Mouse (Mus musculus) heart, postnatal 0 days (tissue): Measurements from ENCODE around the gene Arl6ip1. TPM values are rescaled to one million over a fixed set of nuclear protein-coding genes. Genes with fewer than 3 reads are reported as not detected.

ENCODE experiments used
- ATAC-seq: fragments of 200-750 bp; cut with Nextera tagmentation; 2 replicates; pipeline ENCODE4 v1.8.0; 2017; ENCODE audit warnings: low read depth, moderate number of reproducible peaks, moderate library complexity; ENCODE audit not compliant: insufficient read depth
- DNase-seq: peaks from one replicate; pipeline ENCODE4 v3.0.0-alpha.2; 2016; ENCODE audit warnings: low spot score
- H3K27ac ChIP-seq: fragments of 300-500 bp; sonication (generic); 2 replicates; pipeline ENCODE4 v1.5.1; 2014; ENCODE audit warnings: low read depth, mild to moderate bottlenecking
- H3K27me3 ChIP-seq: fragments of 300-500 bp; sonication (generic); 2 replicates; pipeline ENCODE4 v1.6.1; 2014; ENCODE audit warnings: low read length, mixed read lengths; ENCODE audit not compliant: control insufficient read depth, insufficient read depth
- H3K36me3 ChIP-seq: fragments of 300-500 bp; sonication (generic); replicated peaks from 2 replicates; pipeline ENCODE4 v1.6.1; 2014; ENCODE audit warnings: low read length, mixed read lengths; ENCODE audit not compliant: control insufficient read depth, insufficient read depth
- H3K4me1 ChIP-seq: fragments of 300-500 bp; sonication (generic); 2 replicates; pipeline ENCODE4 v1.6.1; 2014; ENCODE audit warnings: antibody characterized with exemption; ENCODE audit not compliant: control insufficient read depth, insufficient read depth
- H3K4me2 ChIP-seq: fragments of 300-500 bp; sonication (generic); 2 replicates; pipeline ENCODE4 v1.6.1; 2014; ENCODE audit warnings: low read depth, mild to moderate bottlenecking, low read length, moderate library complexity
- H3K4me3 ChIP-seq: fragments of 300-500 bp; sonication (generic); 2 replicates; pipeline ENCODE4 v1.5.1; 2014; ENCODE audit warnings: low read depth, low read length
- H3K9ac ChIP-seq: fragments of 300-500 bp; sonication (generic); replicated peaks from 2 replicates; pipeline ENCODE4 v1.6.1; 2014; ENCODE audit warnings: low read depth, low read length, mixed read lengths
- H3K9me3 ChIP-seq: fragments of 300-500 bp; sonication (generic); replicated peaks from 2 replicates; pipeline ENCODE4 v1.6.1; 2016; ENCODE audit warnings: low read length; ENCODE audit not compliant: control insufficient read depth
- CTCF ChIP-seq: IDR thresholded peaks from 2 replicates; pipeline ENCODE4 v1.5.1; 2016; ENCODE audit warnings: antibody characterized with exemption, control low read depth, low read depth
- EP300 ChIP-seq: IDR thresholded peaks from 2 replicates; pipeline ENCODE4 v1.6.1; 2016; ENCODE audit warnings: antibody characterized with exemption, low read depth
- WGBS: fragments of 180-500 bp; shearing (Covaris S2); extraction: QIAGEN DNeasy Blood & Tissue Kit; methylation state at CpG from one replicate; pipeline ENCODE4 v1.1.7; 2014; 5-methylcytosine and 5-hydroxymethylcytosine counted together
- polyA plus RNA-seq: library from polyadenylated mRNA; unstranded; fragments of >200 nt; fragmentation: Nextera tagmentation; extraction: Ambion mirVana; gene quantifications from 2 replicates; pipeline ENCODE4 v1.2.1, GENCODE M21; 2015
- total RNA-seq: library from RNA; depleted of rRNA; stranded (reverse); fragments of >200 nt; gene quantifications from 2 replicates; pipeline ENCODE4 v1.2.3, GENCODE M21; 2014; ENCODE audit warnings: low replicate concordance

The Arl6ip1 gene
- total and polyA plus RNA-seq, 2 experiments from 2014 or later, result 125 to 141 TPM

- H3K9me3 ChIP-seq, result no peaks in the 10 kb centered on the region
- ATAC-seq, result peak; percentile 88
- peak within 1 kb of the TSS; percentile 88 for H3K27ac ChIP-seq
- H3K27me3 ChIP-seq, result no peaks in the 10 kb centered on the region
- WGBS, result under 1% methylated on average over 40 of the region's 40 CpGs
- H3K36me3 ChIP-seq, result peaks cover 70% of the 10 kb centered on the region
- H3K4me1 ChIP-seq, result peaks cover 37% of the 10 kb centered on the region
- no peak for TF ChIP-seq CTCF
- peak; percentile 97 for TF ChIP-seq EP300
- H3K4me2 ChIP-seq, result peak within 1 kb of the TSS; percentile 92
- peak; percentile 93 for DNase-seq
- peak within 1 kb of the TSS; percentile 85 for H3K9ac ChIP-seq
- H3K4me3 ChIP-seq, result peak within 1 kb of the TSS; percentile 70
Measured at GRCm38 (mm10) chr7:118115877-118116568, 13.4 kb downstream of the Arl6ip1 start, which contains the start of gene Rps15a. Gene Rps15a (minus strand): TSS chr7:118116188.

DNA sequence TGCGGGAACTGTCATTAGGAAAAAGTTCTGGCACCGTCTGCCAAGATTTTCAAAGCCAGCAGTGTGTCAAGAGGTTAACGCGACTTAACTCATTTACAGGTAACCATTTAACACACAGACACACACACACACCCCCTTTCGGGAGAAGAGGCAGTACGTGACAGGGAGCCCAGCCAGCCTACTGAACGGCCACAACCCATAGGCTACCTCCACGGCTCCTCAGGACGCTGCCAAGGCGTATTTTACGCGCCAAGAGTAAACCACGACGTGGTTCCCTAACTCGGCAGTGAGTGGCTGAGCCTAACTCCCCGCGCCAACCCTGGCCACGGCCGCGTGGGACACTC, 14.0 kb downstream of the Arl6ip1 start:
- H3K4me3 ChIP-seq, result peak overlapping the region; percentile 70
- H3K4me2 ChIP-seq, result peak overlapping the region; percentile 92
- ATAC-seq (peak; percentile 49; the same call in 1 of the 2 replicates), DNase-seq (peak; percentile 59)
- under 1% methylated on average over 20 of the region's 20 CpGs for WGBS
- TF ChIP-seq EP300, result no peak
- no peak for TF ChIP-seq CTCF
- peak overlapping the region; percentile 85 for H3K9ac ChIP-seq
- peaks cover 70% of the 10 kb centered on the region for H3K36me3 ChIP-seq
- peak overlapping the region; percentile 88 for H3K27ac ChIP-seq
- peaks cover 37% of the 10 kb centered on the region for H3K4me1 ChIP-seq
- H3K9me3 ChIP-seq, result no peaks in the 10 kb centered on the region
- H3K27me3 ChIP-seq, result no peaks in the 10 kb centered on the region

DNA sequence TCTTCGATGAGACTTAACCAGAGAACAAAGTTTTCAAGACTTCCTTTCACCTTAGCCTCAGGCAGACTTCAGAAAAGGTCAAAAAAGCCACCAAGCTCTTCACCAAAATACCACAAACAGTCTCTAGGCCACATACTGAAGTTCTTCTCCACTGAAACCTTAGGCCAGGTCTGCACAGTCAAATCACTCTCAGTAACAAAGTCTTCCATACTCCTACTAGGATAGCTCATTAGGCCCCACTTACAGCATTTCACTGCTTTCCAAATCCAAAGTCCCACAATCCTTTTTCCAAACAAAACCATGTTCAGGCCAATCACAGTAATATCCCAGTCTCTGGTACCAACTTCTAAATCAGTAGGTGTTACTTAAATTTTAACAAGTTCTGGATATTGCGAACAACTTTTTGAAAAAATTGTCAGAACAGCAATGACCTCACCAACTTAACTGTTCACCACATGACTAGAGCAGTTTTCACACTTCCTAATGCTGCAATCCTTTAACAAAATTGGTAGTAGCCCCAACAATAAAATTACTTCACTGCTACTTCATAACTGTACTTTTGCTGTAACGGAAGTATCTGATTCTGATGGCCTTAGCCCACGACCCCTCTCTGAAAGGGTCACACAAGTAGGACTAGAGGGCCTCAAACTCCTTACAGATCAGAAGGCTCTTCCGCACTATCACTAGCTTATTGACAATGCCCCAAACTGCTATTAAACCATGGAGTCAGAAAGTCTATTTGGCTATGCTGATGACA, 15.7 kb downstream of the Arl6ip1 start:
- Histone ChIP-seq H3K4me3 (peak overlapping the region; percentile 70), H3K4me1 (peaks cover 37% of the 10 kb centered on the region), H3K27ac (0 out of 2 replicates have a peak overlapping the region, but pooled peaks have one; percentile 13), H3K9ac (peak overlapping the region; percentile 85), H3K9me3 (no peaks in the 10 kb centered on the region), H3K36me3 (peaks cover 70% of the 10 kb centered on the region), H3K4me2 (peak overlapping the region; percentile 92), H3K27me3 (no peaks in the 10 kb centered on the region)
- TF ChIP-seq CTCF (no peak), EP300 (no peak)
- ATAC-seq (no peak), DNase-seq (no peak)
- WGBS, result 60% methylated on average over 5 of the region's 5 CpGs

DNA sequence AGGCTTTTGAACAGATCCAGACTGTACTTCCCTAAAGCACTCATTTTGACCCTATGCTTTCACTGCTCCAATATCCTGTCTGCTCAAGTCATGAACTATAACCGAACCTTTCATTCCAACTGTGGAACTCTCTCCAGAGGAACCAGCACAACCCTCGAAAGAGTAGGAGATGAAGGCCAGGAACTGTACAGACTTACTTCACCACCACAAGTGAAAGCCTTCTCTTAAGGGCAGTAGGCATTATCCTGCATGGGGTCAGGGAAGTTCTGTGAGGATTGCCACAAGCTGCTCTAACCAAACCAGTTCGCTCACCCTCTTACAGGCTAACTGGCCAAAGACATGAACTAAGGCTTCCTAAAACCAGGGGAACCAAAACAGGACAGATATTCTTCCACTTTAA, 18.3 kb downstream of the Arl6ip1 start:
- ATAC-seq (no peak), DNase-seq (no peak)
- H3K9ac ChIP-seq, result no peak overlapping the region
- no peaks in the 10 kb centered on the region for H3K9me3 ChIP-seq
- TF ChIP-seq CTCF (no peak), EP300 (no peak)
- H3K4me3 ChIP-seq, result no peak overlapping the region
- H3K27ac ChIP-seq, result no peak overlapping the region
- H3K4me1 ChIP-seq, result peaks cover 37% of the 10 kb centered on the region
- peak overlapping the region; percentile 3; the same call in 1 of the 2 replicates for H3K4me2 ChIP-seq
- H3K36me3 ChIP-seq, result peaks cover 87% of the 10 kb centered on the region
- WGBS, result 57% methylated on average over 3 of the region's 3 CpGs
- no peaks in the 10 kb centered on the region for H3K27me3 ChIP-seq

DNA sequence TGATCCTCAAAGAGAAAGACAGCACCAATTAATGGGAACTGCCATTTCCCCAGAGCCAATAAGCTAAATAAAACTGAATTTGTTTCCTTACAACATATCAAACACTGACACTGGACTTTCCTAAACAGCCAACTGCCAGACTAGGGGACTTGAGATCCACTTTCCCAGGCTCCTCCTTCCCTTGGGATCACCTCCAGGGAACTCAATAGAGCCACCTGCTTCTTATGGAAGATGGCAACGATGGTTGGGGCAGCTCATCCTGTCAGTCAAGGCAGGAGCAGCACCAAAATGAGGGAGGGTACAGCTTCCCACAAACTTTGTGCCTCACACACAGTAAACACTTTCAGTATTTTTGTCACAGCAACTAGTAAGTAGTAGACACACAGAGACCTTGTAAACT, 21.8 kb downstream of the Arl6ip1 start:
- Histone ChIP-seq H3K4me2 (no peak overlapping the region), H3K9me3 (no peaks in the 10 kb centered on the region), H3K4me3 (no peak overlapping the region), H3K9ac (no peak overlapping the region), H3K4me1 (peaks cover 11% of the 10 kb centered on the region), H3K27me3 (no peaks in the 10 kb centered on the region), H3K27ac (no peak overlapping the region), H3K36me3 (peaks cover 79% of the 10 kb centered on the region)
- TF ChIP-seq CTCF, result no peak
- no peak for TF ChIP-seq EP300
- no peak for ATAC-seq
- WGBS, result 48% methylated on average over 1 of the region's 1 CpGs
- no peak for DNase-seq
